17 mouse cellular contexts compared by ENCODE assay signal in the genomic region with DNA sequence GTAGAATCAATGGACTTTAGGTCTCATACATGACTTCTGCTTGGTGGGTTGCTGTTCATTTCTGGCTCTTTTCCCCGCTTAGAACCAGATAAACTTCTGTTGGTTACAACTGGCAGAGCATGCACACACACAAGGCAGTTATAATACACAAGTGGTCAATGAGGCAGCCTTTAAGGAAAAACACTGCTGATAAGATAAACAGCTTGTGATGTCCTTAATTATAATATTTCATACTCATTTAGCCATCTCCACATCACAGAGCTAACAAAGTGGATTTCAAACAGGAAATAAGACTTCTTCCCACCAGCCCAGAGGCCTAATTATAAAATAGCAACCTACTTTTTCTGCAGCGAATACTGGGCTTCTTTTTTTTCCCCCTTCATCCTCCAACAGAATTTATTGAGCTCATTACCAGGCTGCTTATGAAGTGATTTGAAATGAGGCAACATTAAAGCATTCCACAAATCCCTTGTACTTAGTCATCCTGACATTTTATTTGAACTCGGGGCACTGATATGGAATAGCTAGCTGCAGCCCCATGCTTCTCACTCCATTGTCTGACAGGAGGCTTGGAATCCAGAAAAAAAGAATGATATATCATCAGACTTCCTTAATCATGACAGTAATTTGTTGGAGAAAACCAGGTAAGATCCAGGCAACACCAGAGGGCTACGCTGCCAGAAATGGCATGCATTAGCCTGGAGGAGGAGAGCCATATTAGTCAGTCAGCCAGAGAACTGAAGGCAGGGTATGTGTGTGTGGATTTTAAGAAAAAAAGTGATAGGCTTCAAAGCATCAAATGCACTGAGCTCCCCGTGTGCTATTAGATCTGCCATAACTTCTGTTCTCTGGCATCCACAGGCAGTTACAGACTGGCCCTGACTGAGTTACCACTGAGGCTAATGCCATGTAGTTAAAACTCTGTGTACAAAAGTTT.
DNase-seq lines count a peak whose midpoint lies in the region; ATAC-seq lines count a peak whose summit lies in the region.
"Had no signal": no experiment of that assay in that cellular context is flagged by ENCODE, and none has a peak within 500 bp of the region (broad histone marks: within the 10 kb centered on the region; RNA-seq: fewer than 3 reads in every experiment).

No protein-coding gene starts in this region.

- peak; percentile 44; the same call in 1 of the 2 replicates for ATAC-seq in limb, embryonic 11.5 days (ENCODE audit: insufficient number of reproducible peaks, low FRiP score, low TSS enrichment, low read depth)
- no peak for ATAC-seq in megakaryocyte-erythroid progenitor cell, adult 5-6 weeks (replicated peaks; ENCODE audit: low FRiP score, low TSS enrichment, poor library complexity, severe bottlenecking)

- no peak overlapping the region for H3K27ac ChIP-seq in limb, embryonic 11.5 days (replicated peaks; ENCODE audit: low read depth, low read length)
- H3K27ac ChIP-seq: embryonic facial prominence, embryonic 12.5 days; heart, embryonic 15.5 days; liver, embryonic 15.5 days had no signal

- H3K9me3 ChIP-seq in limb, embryonic 11.5 days (ENCODE audit: control insufficient read depth, low read length): no peaks in the 10 kb centered on the region
- H3K9me3 ChIP-seq: embryonic facial prominence, embryonic 12.5 days; heart, embryonic 15.5 days; liver, embryonic 15.5 days had no signal

- no peak overlapping the region for H3K9ac ChIP-seq in limb, embryonic 11.5 days (ENCODE audit: low read length)
- H3K9ac ChIP-seq: embryonic facial prominence, embryonic 12.5 days; heart, embryonic 15.5 days; liver, embryonic 15.5 days had no signal

- no peaks in the 10 kb centered on the region for H3K36me3 ChIP-seq in limb, embryonic 11.5 days (ENCODE audit: control insufficient read depth, insufficient read depth, low read length)
- H3K36me3 ChIP-seq: embryonic facial prominence, embryonic 12.5 days; heart, embryonic 15.5 days; liver, embryonic 15.5 days had no signal

- no peak overlapping the region for H3K4me3 ChIP-seq in limb, embryonic 11.5 days (ENCODE audit: low read depth, low read length)
- H3K4me3 ChIP-seq: embryonic facial prominence, embryonic 12.5 days; heart, embryonic 15.5 days; liver, embryonic 15.5 days had no signal

- DNase-seq in kidney, postnatal 14 days: peak; percentile 8
- DNase-seq in kidney, postnatal 36 days: no peak
- peak; percentile 16 for DNase-seq in brain, adult 2 months (ENCODE audit: low read depth, low spot score)
- peak; percentile 39 for DNase-seq in embryo, embryonic 10.5 days (ENCODE audit: low spot score)
- no peak for DNase-seq in limb, embryonic 11.5 days (ENCODE audit: low spot score)
- DNase-seq in testis, postnatal 14 days (ENCODE audit: low spot score): no peak
- no peak for DNase-seq in cerebellum, postnatal 36 days
- DNase-seq: adrenal gland, postnatal 25 days; cerebellum, postnatal 10 days; heart, adult 11 months; layer of hippocampus, postnatal 36 days; left cerebral cortex, postnatal 4 days; thymus, postnatal 4 days had no signal

- WGBS in limb, embryonic 11.5 days: 22% methylated on average over 5 of the region's 5 CpGs

- no peaks in the 10 kb centered on the region for H3K4me1 ChIP-seq in limb, embryonic 11.5 days (ENCODE audit: control insufficient read depth, insufficient read depth, low read length)
- H3K4me1 ChIP-seq: embryonic facial prominence, embryonic 12.5 days; heart, embryonic 15.5 days; liver, embryonic 15.5 days had no signal

- no peak overlapping the region for H3K4me2 ChIP-seq in limb, embryonic 11.5 days (ENCODE audit: low read depth, severe bottlenecking)
- H3K4me2 ChIP-seq: embryonic facial prominence, embryonic 12.5 days; heart, embryonic 15.5 days; liver, embryonic 15.5 days had no signal

- H3K27me3 ChIP-seq in limb, embryonic 11.5 days (ENCODE audit: control insufficient read depth, insufficient read depth, low read length): no peaks in the 10 kb centered on the region
- H3K27me3 ChIP-seq: embryonic facial prominence, embryonic 12.5 days; heart, embryonic 15.5 days; liver, embryonic 15.5 days had no signal

Comparison
In these comparisons a context has a peak if more than half of its experiments do, and no peak if none do; other contexts are left out.
1. DNase-seq: peak in kidney, postnatal 14 days (single experiment), brain, adult 2 months (single experiment) and embryo, embryonic 10.5 days (single experiment); none in kidney, postnatal 36 days (0 of 2), limb, embryonic 11.5 days (single experiment), testis, postnatal 14 days (single experiment) and cerebellum, postnatal 36 days (0 of 2).